ENCODE assay signal across 10 mouse cellular contexts in genomic region chr5:102766311-102767057, GRCm38 (mm10).
A peak's percentile ranks its signal among the peaks of the same experiment; 100 is the strongest.
DNase-seq lines count a peak whose midpoint lies in the region; ATAC-seq and TF ChIP-seq lines count a peak whose summit lies in the region.
"Had no signal": no experiment of that assay in that cellular context is flagged by ENCODE, and none has a peak within 500 bp of the region (broad histone marks: within the 10 kb centered on the region; RNA-seq: fewer than 3 reads in every experiment).

No protein-coding gene starts in this region.

- DNase-seq in cerebellum, adult 2 months, result no peak
- peak; percentile 58 for DNase-seq in liver, adult 2 months (ENCODE audit: extremely low read depth, low read depth, low spot score)
- no peak for DNase-seq in liver, embryonic 11.5 days (ENCODE audit: low spot score)
- DNase-seq in brain, embryonic 14.5 days (ENCODE audit: low read depth), result no peak
- DNase-seq in retina, embryonic 14.5 days (ENCODE audit: low spot score), result peak; percentile 62

- no peak overlapping the region for H3K27ac ChIP-seq in cerebellum, adult 2 months (ENCODE audit: insufficient read depth, low read length)
- H3K27ac ChIP-seq in liver, adult 2 months (replicated peaks; ENCODE audit: insufficient read depth, low read depth, low read length), result no peak overlapping the region
- no peak overlapping the region for H3K27ac ChIP-seq in liver, embryonic 11.5 days (ENCODE audit: low read depth, low read length)
- peak overlapping the region; percentile 89 for H3K27ac ChIP-seq in kidney, embryonic 16.5 days (ENCODE audit: low read length)
- H3K27ac ChIP-seq: hindbrain, embryonic 15.5 days had no signal

- H3K9ac ChIP-seq in liver, adult 2 months (ENCODE audit: low read depth, low read length), result no peak overlapping the region
- H3K9ac ChIP-seq in liver, embryonic 11.5 days (ENCODE audit: low read depth, low read length), result no peak overlapping the region
- H3K9ac ChIP-seq in kidney, embryonic 16.5 days (replicated peaks; ENCODE audit: low read length), result no peak overlapping the region
- H3K9ac ChIP-seq: hindbrain, embryonic 15.5 days had no signal

- H3K27me3 ChIP-seq in cerebellum, adult 2 months (ENCODE audit: control insufficient read depth, insufficient read depth, low read length), result no peaks in the 10 kb centered on the region
- no peaks in the 10 kb centered on the region for H3K27me3 ChIP-seq in liver, adult 2 months (ENCODE audit: control insufficient read depth, insufficient read depth, low read length)
- no peaks in the 10 kb centered on the region for H3K27me3 ChIP-seq in liver, embryonic 11.5 days (replicated peaks; ENCODE audit: control insufficient read depth, insufficient read depth, low read length)
- no peaks in the 10 kb centered on the region for H3K27me3 ChIP-seq in kidney, embryonic 16.5 days (ENCODE audit: insufficient read depth, low read length)
- H3K27me3 ChIP-seq: hindbrain, embryonic 15.5 days had no signal

- TF ChIP-seq POLR2A in cerebellum, adult 2 months (IDR thresholded peaks at IDR 0.05; ENCODE audit: borderline replicate concordance, insufficient read depth, low read length), result no peak
- TF ChIP-seq POLR2A in liver, adult 2 months (IDR thresholded peaks at IDR 0.05; ENCODE audit: extremely low read depth, insufficient read depth, low read length), result no peak
- no peak for TF ChIP-seq POLR2A in brain, embryonic 14.5 days (IDR thresholded peaks at IDR 0.05; ENCODE audit: borderline replicate concordance, extremely low read depth, insufficient read depth, insufficient read length, poor library complexity, severe bottlenecking)

- H3K4me2 ChIP-seq in liver, embryonic 11.5 days, result no peak overlapping the region
- no peak overlapping the region for H3K4me2 ChIP-seq in kidney, embryonic 16.5 days (replicated peaks; ENCODE audit: low read depth, low read length)
- H3K4me2 ChIP-seq: hindbrain, embryonic 15.5 days had no signal

- H3K4me3 ChIP-seq in cerebellum, adult 2 months (replicated peaks; ENCODE audit: insufficient read depth, low read depth, low read length), result no peak overlapping the region
- H3K4me3 ChIP-seq in liver, adult 2 months (ENCODE audit: insufficient read depth, low read depth, low read length), result no peak overlapping the region
- H3K4me3 ChIP-seq in liver, embryonic 11.5 days (ENCODE audit: low read depth, low read length), result no peak overlapping the region
- no peak overlapping the region for H3K4me3 ChIP-seq in kidney, embryonic 16.5 days (ENCODE audit: low read length)
- H3K4me3 ChIP-seq: hindbrain, embryonic 15.5 days had no signal

- no peaks in the 10 kb centered on the region for H3K4me1 ChIP-seq in cerebellum, adult 2 months (ENCODE audit: control insufficient read depth, insufficient read depth, low read length)
- no peaks in the 10 kb centered on the region; the same call in 1 of the 2 replicates for H3K4me1 ChIP-seq in liver, adult 2 months (ENCODE audit: control insufficient read depth, insufficient read depth, low read length)
- H3K4me1 ChIP-seq in liver, embryonic 11.5 days (replicated peaks; ENCODE audit: control insufficient read depth, insufficient read depth, low read length), result no peaks in the 10 kb centered on the region
- peaks cover 33% of the 10 kb centered on the region for H3K4me1 ChIP-seq in kidney, embryonic 16.5 days (ENCODE audit: insufficient read depth, low read length)

- ATAC-seq in cerebellum, adult (ENCODE audit: insufficient number of reproducible peaks, low FRiP score, low TSS enrichment), result no peak
- ATAC-seq in liver, embryonic 11.5 days (replicated peaks; ENCODE audit: low FRiP score), result no peak
- peak; percentile 76 for ATAC-seq in kidney, embryonic 16.5 days (ENCODE audit: low FRiP score, low TSS enrichment)
- ATAC-seq in erythroblast, adult 5-6 weeks (replicated peaks; ENCODE audit: low FRiP score, poor library complexity, severe bottlenecking), result no peak

- no peaks in the 10 kb centered on the region for H3K9me3 ChIP-seq in liver, embryonic 11.5 days (ENCODE audit: control insufficient read depth, low read length)
- H3K9me3 ChIP-seq in kidney, embryonic 16.5 days (ENCODE audit: low read length), result no peaks in the 10 kb centered on the region
- H3K9me3 ChIP-seq: hindbrain, embryonic 15.5 days had no signal

- no peaks in the 10 kb centered on the region for H3K79me2 ChIP-seq in liver, adult 2 months (ENCODE audit: control insufficient read depth, insufficient read depth, low read length)

- H3K36me3 ChIP-seq in liver, adult 2 months (ENCODE audit: control insufficient read depth, insufficient read depth, low read length), result no peaks in the 10 kb centered on the region
- no peaks in the 10 kb centered on the region for H3K36me3 ChIP-seq in liver, embryonic 11.5 days (ENCODE audit: control insufficient read depth, insufficient read depth, low read length)
- no peaks in the 10 kb centered on the region for H3K36me3 ChIP-seq in kidney, embryonic 16.5 days (ENCODE audit: insufficient read depth, low read length)
- H3K36me3 ChIP-seq: G1E; hindbrain, embryonic 15.5 days had no signal

- peak; percentile 24; the same call in 1 of the 2 replicates for TF ChIP-seq CTCF in cerebellum, adult 2 months (IDR thresholded peaks at IDR 0.05; ENCODE audit: borderline replicate concordance, insufficient read depth, low read depth, low read length)
- peak; percentile 80 for TF ChIP-seq CTCF in liver, adult 2 months (IDR thresholded peaks at IDR 0.05; ENCODE audit: low read depth, low read length)
- peak; percentile 56; the same call in 1 of the 2 replicates for TF ChIP-seq CTCF in brain, embryonic 14.5 days (IDR thresholded peaks at IDR 0.05; ENCODE audit: borderline replicate concordance, extremely low read depth, insufficient read depth, insufficient read length)

- 89% methylated on average over 6 of the region's 6 CpGs for WGBS in cerebellum, adult 2 months
- 83% methylated on average over 6 of the region's 6 CpGs for WGBS in liver, adult 2 months
- 72% methylated on average over 6 of the region's 6 CpGs for WGBS in liver, embryonic 11.5 days
- 46% methylated on average over 6 of the region's 6 CpGs for WGBS in kidney, embryonic 16.5 days

Comparison
In these comparisons a context has a peak if more than half of its experiments do, and no peak if none do; other contexts are left out.
1. DNase-seq: peak in liver, adult 2 months (single experiment) and retina, embryonic 14.5 days (single experiment); none in cerebellum, adult 2 months (0 of 2), liver, embryonic 11.5 days (single experiment) and brain, embryonic 14.5 days (single experiment).
2. CTCF ChIP-seq: peak in every context shown above with its lines; median percentile 80 in liver, adult 2 months; 56 in brain, embryonic 14.5 days; 24 in cerebellum, adult 2 months.